Mouse (Mus musculus) forebrain, embryonic 14.5 days (tissue): Measurements from ENCODE around the gene Lypd3. TPM values are rescaled to one million over a fixed set of nuclear protein-coding genes. Genes with fewer than 3 reads are reported as not detected.
"Not testable (repeated sequence)": the region's sequence is repeated elsewhere in the genome, so short reads cannot be mapped to it uniquely, and the experiment has no call there.

Source experiments
- ATAC-seq: fragments of 200-750 bp; cut with Nextera tagmentation; 2 replicates; pipeline ENCODE4 v1.8.0; 2017; ENCODE audit warnings: mild to moderate bottlenecking, moderate library complexity
- DNase-seq: peaks from one replicate; pipeline ENCODE4 v3.0.0-alpha.2; 2015; ENCODE audit warnings: low spot score
- H3K27ac ChIP-seq: fragments of 300-500 bp; sonication (generic); 2 replicates; pipeline ENCODE4 v1.5.1; 2014; ENCODE audit warnings: low read depth, mild to moderate bottlenecking, control low read depth, low read length, moderate library complexity
- H3K27me3 ChIP-seq: fragments of 300-500 bp; sonication (generic); replicated peaks from 2 replicates; pipeline ENCODE4 v1.6.1; 2014; ENCODE audit warnings: low read length, control low read depth, mixed read lengths; ENCODE audit not compliant: control insufficient read depth, insufficient read depth
- H3K36me3 ChIP-seq: fragments of 300-500 bp; sonication (generic); 2 replicates; pipeline ENCODE4 v1.6.1; 2014; ENCODE audit warnings: low read length, control low read depth; ENCODE audit not compliant: control insufficient read depth, insufficient read depth
- H3K4me1 ChIP-seq: fragments of 300-500 bp; sonication (generic); 2 replicates; pipeline ENCODE4 v1.6.1; 2014; ENCODE audit warnings: antibody characterized with exemption, low read length, control low read depth; ENCODE audit not compliant: control insufficient read depth, insufficient read depth
- H3K4me2 ChIP-seq: fragments of 300-500 bp; sonication (generic); 2 replicates; pipeline ENCODE4 v1.6.1; 2014; ENCODE audit warnings: mild to moderate bottlenecking, control low read depth, low read length
- H3K4me3 ChIP-seq: fragments of 300-500 bp; sonication (generic); 2 replicates; pipeline ENCODE4 v1.5.1; 2014; ENCODE audit warnings: low read depth, low read length, control low read depth
- H3K9ac ChIP-seq: fragments of 300-500 bp; sonication (generic); 2 replicates; pipeline ENCODE4 v1.6.1; 2014; ENCODE audit warnings: mild to moderate bottlenecking, low read length, control low read depth, moderate library complexity
- H3K9me3 ChIP-seq: fragments of 300-500 bp; sonication (generic); replicated peaks from 2 replicates; pipeline ENCODE4 v1.6.1; 2016; ENCODE audit warnings: low read length, control low read depth, mixed read lengths; ENCODE audit not compliant: control insufficient read depth
- WGBS: fragments of 180-500 bp; shearing (Covaris S2); extraction: QIAGEN DNeasy Blood & Tissue Kit; methylation state at CpG from one replicate; pipeline ENCODE4 v1.1.7; 2014; 5-methylcytosine and 5-hydroxymethylcytosine counted together
- polyA plus RNA-seq: library from polyadenylated mRNA; unstranded; fragments of >200 nt; fragmentation: Nextera tagmentation; extraction: Ambion mirVana; gene quantifications from 2 replicates; pipeline ENCODE4 v1.2.1, GENCODE M21; 2014

The Lypd3 gene
- polyA plus RNA-seq, 1 experiment from 2014 or later: 0.20 TPM

DNA sequence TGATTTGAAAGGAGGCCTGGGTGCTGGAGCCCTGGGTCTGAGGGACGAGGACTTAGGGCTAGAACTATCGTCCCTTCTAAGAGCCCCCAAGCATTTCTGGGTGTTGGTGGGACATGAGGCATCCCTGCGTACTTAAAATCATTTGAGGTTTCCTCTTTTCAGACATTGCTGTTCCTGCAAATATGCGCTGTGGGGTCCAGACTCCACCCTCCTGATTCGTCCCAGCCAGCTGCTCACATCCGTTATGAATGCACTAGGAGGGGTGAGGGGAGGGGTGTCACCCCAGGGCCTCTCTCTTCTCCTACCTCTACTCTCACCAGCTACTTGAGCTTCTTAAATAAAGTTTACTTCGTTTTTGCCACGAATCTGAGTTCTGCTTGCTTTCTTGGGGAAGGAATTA, 27.8 kb upstream of the Lypd3 start:
- Histone ChIP-seq H3K27me3 (peaks cover 38% of the 10 kb centered on the region), H3K4me3 (no peak overlapping the region), H3K4me1 (peaks cover 10% of the 10 kb centered on the region; the same call in 1 of the 2 replicates), H3K9ac (no peak overlapping the region), H3K4me2 (no peak overlapping the region), H3K36me3 (no peaks in the 10 kb centered on the region), H3K9me3 (no peaks in the 10 kb centered on the region), H3K27ac (no peak overlapping the region)
- no peak for ATAC-seq
- DNase-seq: no peak
- WGBS: 71% methylated on average over 8 of the region's 8 CpGs

DNA sequence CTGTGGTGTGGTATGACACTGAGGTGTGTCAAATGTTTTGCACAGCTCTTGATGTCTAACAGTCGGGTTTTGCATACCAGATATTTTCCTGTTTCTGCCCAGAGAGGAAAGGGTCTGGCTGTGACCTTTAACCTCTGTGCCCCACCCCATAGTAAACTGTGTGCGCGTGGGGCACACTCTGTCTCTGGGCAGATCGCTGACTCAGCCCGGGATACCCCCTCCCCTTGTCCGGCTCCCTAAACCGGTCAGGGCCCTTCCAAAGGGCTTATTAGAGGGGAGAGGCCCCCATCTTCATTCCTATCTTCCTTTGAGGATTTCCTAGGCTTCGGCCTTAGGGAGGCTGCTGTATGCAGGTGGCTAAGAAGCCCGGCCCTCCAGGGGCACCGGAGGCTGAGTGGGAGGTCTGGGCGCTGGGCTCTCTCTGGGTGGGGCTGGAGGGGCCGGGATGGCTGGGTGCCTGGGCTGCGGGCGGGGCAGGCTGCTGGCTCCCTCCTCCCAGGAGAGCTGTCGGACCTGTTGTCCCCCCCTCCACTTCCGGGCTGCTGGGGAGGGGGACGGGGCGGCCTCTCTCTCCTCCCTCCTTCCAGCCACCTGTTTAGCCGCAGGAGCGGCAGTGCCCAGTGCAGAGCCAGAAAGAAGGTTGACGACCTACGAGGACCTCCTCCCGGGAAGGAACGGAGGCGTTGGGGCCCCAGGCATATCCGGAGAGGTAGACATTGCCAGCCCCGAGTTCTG, 26.0 kb upstream of the Lypd3 start, which contains the start of gene Phldb3:
Phldb3 (plus strand) TSS at position 620 of the 735 bp plus-strand sequence.
- Histone ChIP-seq H3K4me2 (peak within 1 kb of the TSS; percentile 48), H3K4me1 (peaks cover 10% of the 10 kb centered on the region; the same call in 1 of the 2 replicates), H3K27ac (no peak within 1 kb of the TSS), H3K4me3 (peak within 1 kb of the TSS; percentile 29), H3K9ac (peak within 1 kb of the TSS; percentile 35; the same call in 1 of the 2 replicates), H3K27me3 (peaks cover 39% of the 10 kb centered on the region), H3K36me3 (no peaks in the 10 kb centered on the region), H3K9me3 (no peaks in the 10 kb centered on the region)
- peak; percentile 11; the same call in 1 of the 2 replicates for ATAC-seq
- 3% methylated on average over 24 of the region's 27 CpGs for WGBS
- DNase-seq: no peak

DNA sequence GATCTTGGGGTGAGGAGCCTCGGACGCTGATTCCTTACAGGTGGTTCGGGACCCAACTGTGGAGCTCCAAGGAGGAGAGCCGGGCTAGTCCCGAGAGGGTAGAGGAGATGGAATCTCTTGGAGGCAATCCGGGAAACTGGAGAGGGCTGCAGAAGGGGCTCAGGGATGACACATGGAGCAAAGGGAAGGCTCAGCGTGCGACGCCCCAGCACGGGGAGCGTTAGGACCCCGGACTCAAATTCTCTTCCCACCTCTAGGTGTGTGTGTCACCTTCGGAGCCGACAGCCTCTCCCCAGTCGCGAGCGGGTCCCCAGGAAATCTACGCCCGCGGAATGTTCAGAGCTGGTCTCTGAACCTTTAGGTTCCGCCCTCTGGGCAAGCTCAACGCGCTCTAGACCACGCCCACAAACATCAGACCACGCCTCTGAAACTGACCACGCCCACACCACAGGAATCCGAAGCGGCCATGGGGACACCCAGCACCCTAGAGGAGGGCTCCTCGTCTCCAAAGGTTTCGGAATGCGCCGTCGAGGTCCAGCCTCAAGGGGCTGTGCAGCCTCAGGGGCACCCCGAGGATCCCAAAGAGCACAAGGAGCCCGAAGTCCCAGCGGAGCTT, 25.4 kb upstream of the Lypd3 start:
- Histone ChIP-seq H3K27ac (no peak overlapping the region), H3K9ac (peak overlapping the region; percentile 35; the same call in 1 of the 2 replicates), H3K27me3 (peaks cover 39% of the 10 kb centered on the region), H3K36me3 (no peaks in the 10 kb centered on the region), H3K4me3 (peak overlapping the region; percentile 29), H3K4me2 (peak overlapping the region; percentile 48), H3K4me1 (peaks cover 10% of the 10 kb centered on the region; the same call in 1 of the 2 replicates), H3K9me3 (no peaks in the 10 kb centered on the region)
- peak; percentile 45 for ATAC-seq
- peak; percentile 59 for DNase-seq
- WGBS: under 1% methylated on average over 36 of the region's 36 CpGs

DNA sequence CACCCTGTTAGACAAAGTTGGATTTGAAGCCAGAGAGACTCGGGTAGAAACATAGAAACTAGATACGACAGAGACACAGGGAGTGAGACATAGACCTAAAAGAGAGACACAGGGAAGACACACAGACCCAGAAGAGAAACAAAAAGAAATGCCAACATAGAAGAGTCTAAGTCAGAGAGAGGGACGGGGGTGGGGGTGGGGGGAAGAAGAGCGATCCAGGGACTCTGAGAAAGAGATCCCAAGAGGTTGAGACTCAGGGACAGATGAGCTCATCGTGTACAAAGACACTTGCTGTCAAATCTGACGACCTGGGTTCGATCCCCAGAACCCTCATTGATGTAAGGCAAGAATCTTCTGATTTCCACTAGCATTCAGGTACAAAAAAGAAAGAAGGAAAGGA, 24.6 kb upstream of the Lypd3 start:
- H3K9me3 ChIP-seq: no peaks in the 10 kb centered on the region
- H3K4me1 ChIP-seq: peaks cover 10% of the 10 kb centered on the region; the same call in 1 of the 2 replicates
- H3K9ac ChIP-seq: no peak overlapping the region
- WGBS: 16% methylated on average over 7 of the region's 7 CpGs
- no peak overlapping the region for H3K27ac ChIP-seq
- ATAC-seq (no peak), DNase-seq (no peak)
- peaks cover 39% of the 10 kb centered on the region for H3K27me3 ChIP-seq
- no peak overlapping the region for H3K4me3 ChIP-seq
- no peaks in the 10 kb centered on the region for H3K36me3 ChIP-seq
- peak overlapping the region; percentile 48 for H3K4me2 ChIP-seq

DNA sequence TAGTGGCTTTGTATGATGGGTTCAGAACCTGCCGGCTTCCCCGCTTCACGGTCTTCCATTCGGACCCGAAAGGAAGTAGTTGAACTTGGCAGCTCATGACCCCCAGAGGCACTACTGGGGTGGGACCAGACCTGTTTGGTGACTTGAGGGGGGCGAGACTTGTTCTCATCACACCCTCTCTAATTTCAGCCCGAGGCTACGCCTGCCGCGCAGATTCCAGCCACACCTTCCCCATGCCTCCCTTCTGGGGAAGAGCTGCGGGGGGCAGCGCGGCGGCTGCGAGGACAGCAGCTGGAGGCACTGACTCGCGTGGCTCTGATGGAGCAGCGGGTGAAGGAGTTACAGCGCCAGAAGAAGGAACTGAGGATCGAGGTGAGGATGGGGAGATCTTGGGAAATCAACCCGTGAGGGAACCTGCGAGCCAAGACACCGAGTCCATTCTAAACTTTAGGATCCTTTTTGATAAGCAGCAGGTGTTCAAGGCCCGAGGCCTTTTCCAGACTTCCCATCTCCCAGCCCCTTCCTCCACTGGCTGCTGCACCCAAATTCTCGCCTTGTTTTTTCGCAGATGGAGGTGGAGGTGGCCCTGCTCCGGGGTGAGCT, 23.9 kb upstream of the Lypd3 start:
- H3K4me3 ChIP-seq: no peak overlapping the region
- 3% methylated on average over 27 of the region's 27 CpGs for WGBS

DNA sequence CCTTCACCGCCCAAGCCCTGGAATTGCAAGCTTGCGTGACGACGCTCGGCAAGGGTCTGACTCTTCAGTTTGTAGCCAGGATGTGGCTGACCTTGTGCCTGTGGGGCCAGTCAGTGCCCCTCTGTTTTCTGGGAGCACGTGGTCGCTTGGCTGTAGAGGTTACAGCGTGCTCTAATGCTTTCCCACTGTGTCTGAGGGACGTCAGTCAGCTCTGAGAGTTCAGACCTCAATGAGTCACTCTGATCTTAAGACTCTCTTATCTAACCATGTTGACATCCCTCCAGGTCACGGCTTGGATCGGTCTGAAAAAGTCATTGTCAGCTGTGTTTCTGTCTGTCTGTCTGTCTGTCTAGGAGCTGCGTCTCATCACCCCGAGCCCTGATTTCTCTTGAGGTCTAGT, 21.5 kb upstream of the Lypd3 start:
- H3K4me3 ChIP-seq: no peak overlapping the region
- no peak overlapping the region for H3K27ac ChIP-seq
- H3K9me3 ChIP-seq: no peaks in the 10 kb centered on the region
- no peaks in the 10 kb centered on the region for H3K36me3 ChIP-seq
- 78% methylated on average over 13 of the region's 13 CpGs for WGBS
- DNase-seq (no peak), ATAC-seq (no peak)
- peaks cover 34% of the 10 kb centered on the region for H3K27me3 ChIP-seq
- peaks cover 10% of the 10 kb centered on the region; the same call in 1 of the 2 replicates for H3K4me1 ChIP-seq
- no peak overlapping the region for H3K9ac ChIP-seq
- H3K4me2 ChIP-seq: no peak overlapping the region

More for the DNA sequence above, 23.9 kb upstream of the Lypd3 start:
- no peaks in the 10 kb centered on the region for H3K36me3 ChIP-seq
- DNase-seq: no peak
- ATAC-seq: no peak
- no peaks in the 10 kb centered on the region for H3K9me3 ChIP-seq
- 0 out of 2 replicates have a peak overlapping the region, but pooled peaks have one; percentile 3 for H3K4me2 ChIP-seq
- peaks cover 10% of the 10 kb centered on the region; the same call in 1 of the 2 replicates for H3K4me1 ChIP-seq
- no peak overlapping the region for H3K27ac ChIP-seq
- no peak overlapping the region for H3K9ac ChIP-seq
- H3K27me3 ChIP-seq: peaks cover 39% of the 10 kb centered on the region

DNA sequence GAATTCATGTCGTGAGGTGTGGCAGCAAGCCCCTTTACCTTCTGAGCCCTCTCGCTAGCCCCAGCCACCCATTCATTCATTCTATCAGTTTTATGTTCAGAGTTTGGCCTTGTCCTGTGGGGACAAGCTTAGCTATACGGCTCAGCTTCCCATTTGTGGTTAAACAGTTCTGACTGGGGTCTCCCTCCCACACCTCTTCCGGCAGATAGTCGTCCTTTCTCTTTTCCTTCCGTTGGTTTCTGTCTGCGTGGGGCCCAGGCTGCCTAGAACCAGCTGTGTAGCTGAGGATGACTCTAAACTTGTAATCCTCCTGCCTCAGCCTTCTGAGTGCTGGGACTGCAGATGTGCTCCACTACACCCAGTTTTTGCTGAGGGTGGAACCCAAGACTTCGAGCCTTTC, 18.6 kb upstream of the Lypd3 start:
- Histone ChIP-seq H3K27ac (no peak overlapping the region), H3K9me3 (0 out of 2 replicates have a peak, but pooled peaks cover 2% of the 10 kb centered on the region), H3K4me2 (no peak overlapping the region), H3K4me1 (no peaks in the 10 kb centered on the region), H3K27me3 (peaks cover 8% of the 10 kb centered on the region), H3K36me3 (no peaks in the 10 kb centered on the region), H3K4me3 (no peak overlapping the region), H3K9ac (no peak overlapping the region)
- ATAC-seq: no peak
- no peak for DNase-seq
- WGBS: 79% methylated on average over 8 of the region's 8 CpGs

DNA sequence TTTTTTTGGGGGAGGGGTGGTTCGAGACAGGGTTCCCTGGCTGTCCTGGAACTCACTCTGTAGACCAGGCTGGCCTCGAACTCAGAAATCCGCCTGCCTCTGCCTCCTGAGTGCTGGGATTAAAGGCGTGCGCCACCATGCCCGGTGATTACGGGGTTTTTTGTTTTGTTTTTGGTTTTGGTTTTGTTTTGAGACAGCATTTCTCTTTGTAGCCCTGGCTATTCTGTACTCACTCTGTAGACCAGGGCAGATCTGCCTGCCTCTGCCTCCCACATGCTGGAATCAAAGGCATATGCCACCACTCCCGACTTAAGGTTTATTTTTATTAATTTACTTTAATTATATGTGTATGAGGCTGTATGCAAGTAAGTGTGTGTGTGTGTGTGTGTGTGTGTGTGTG, 18.0 kb upstream of the Lypd3 start:
- not testable (repeated sequence) for ATAC-seq, H3K4me2 ChIP-seq, H3K9ac ChIP-seq, H3K4me1 ChIP-seq, H3K9me3 ChIP-seq, H3K36me3 ChIP-seq, H3K4me3 ChIP-seq, H3K27me3 ChIP-seq, DNase-seq, H3K27ac ChIP-seq
- 88% methylated on average over 8 of the region's 8 CpGs for WGBS
